Mouse (Mus musculus) leukemia stem cell, adult 10-12 weeks (primary cell): ENCODE measurements around the gene Spata25. TPM values are rescaled to one million over a fixed set of nuclear protein-coding genes. Genes with fewer than 3 reads are reported as not detected.

ENCODE experiments used
- polyA plus RNA-seq: library from polyadenylated mRNA; stranded (reverse); fragments of >175 nt; gene quantifications from 2 replicates; pipeline ENCODE4 v1.2.3, GENCODE M21; 2012; ENCODE audit warnings: low replicate concordance

Spata25 gene
- not detected in 2 replicates for polyA plus RNA-seq

DNA sequence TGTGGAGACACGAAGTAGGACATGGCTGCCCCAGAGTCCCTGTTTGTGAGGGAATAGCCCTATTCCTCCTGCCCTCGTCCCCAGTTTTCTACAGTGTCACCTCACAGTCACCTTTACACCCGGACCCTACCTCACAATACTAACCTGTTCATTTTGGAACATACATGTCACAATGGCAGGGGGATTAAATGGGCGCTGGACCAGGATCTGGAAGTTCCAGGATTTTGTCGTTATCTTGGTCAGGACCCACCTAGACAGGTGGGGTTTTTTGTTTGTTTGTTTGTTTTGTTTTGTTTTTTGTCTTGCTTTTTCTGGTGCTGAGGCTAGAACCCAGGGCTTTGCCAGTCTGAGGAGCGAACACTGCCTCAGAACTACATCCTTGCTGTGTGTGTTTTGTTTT lies at the start of gene Spata25:
Gene Spata25 (minus strand): TSS at position 101 of the 400 bp plus-strand sequence.

DNA sequence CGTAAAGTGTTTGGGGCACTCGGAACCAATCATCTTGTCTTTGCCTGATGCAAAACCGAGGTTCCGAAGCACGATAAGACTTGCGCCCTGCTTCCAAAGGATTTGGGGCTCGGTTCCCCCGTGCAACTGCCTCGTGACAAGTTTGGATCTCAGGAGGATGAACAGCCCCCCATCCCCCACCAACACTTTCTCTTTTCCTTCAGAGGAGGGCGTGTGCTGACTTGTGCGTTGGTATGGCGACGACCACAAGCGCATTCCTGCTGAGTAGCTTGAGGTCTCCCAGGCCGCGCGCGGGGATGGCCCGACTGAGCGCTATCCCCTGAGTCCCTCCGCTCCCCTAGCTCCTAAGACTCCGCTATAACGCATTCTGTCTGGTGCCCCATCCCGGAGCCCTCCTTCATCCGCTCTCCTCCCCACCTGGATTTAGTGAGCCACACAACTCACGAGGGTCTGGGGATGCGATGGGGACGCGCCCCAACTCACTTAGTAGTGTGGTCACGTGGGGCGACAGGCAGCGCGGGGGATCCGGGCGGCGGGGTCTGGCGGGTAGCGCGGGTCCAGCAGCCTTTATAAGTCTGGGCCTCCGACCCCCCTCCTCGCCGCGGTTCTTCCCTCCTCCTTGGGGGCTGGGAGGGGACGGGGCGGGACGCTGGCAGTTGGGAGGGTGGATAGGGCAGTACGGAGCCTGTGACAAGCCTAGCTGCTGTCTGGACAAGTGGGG lies 28.9 kb upstream of the Spata25 start, which contains the start of gene Pltp:
Gene Pltp (minus strand): TSS at position 611 of the 721 bp plus-strand sequence.

GRCm38 (mm10) chr2:164833314-164833959 lies 5.1 kb upstream of the Spata25 start, which contains the start of gene Neurl2:
Gene Neurl2 (minus strand): TSS chr2:164833456.

DNA sequence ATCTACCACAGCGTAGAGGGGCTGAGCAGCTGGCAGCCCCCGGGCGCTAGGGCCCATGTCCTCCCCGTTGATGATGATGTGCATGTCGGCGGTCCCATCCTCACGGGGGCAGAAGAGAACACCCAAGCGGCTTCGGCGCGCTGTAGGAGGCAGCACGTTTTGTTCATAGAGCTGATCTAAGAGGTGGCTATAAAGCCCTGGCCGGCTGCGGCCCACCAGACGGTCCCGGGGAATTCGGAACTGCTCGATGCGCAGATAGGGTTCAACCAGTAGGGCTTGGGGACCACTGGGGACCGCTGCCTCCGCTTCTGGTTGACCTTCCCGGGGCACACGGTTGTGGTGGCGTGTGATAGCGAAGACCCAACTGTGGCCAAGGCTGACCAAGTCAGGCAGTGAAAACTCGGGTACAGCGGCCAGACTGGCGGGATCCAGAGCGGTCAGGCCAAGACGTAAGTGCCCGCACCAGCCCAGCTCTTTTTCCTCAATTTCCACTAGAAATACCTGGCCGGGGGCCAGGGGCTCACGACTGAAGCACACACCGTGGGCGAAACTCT lies 4.5 kb upstream of the Spata25 start, which contains the start of gene Ctsa:
Gene Ctsa (plus strand): TSS at position 126 of the 554 bp plus-strand sequence.

DNA sequence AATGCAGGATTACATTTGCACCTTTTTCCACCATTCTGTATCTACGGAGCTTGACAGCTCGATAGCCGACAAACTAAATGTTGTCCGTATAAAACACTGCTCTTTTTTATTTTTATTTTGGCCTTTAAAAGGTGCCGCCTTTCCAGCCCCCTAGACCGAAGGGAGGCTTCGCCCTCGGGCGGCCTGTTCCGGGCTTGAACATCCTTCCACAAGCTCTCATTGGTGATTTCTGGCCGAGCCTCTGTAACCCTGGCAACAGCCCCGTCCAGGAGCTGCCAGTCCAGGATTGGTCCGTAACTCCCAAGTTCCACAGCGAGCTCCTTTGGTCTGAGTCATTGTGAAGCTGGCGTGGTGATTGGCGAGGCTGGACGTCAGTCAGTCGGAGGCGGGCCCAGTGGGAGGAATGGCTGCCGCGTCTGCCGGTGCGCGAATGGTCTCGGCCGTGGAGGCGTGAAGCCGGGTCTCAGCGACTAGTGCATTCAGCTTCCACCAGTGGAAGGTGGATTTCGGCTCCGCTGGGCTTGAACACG lies 5.6 kb downstream of the Spata25 start, which contains the start of gene Zswim1:
Gene Zswim1 (plus strand): TSS at position 51 of the 530 bp plus-strand sequence.

GRCm38 (mm10) chr2:164804533-164805331 lies 23.6 kb downstream of the Spata25 start, which contains the start of the genes Acot8 and Zswim3:
Gene Acot8 (minus strand): TSS chr2:164804882.
Gene Zswim3 (plus strand): TSS chr2:164805098.

DNA sequence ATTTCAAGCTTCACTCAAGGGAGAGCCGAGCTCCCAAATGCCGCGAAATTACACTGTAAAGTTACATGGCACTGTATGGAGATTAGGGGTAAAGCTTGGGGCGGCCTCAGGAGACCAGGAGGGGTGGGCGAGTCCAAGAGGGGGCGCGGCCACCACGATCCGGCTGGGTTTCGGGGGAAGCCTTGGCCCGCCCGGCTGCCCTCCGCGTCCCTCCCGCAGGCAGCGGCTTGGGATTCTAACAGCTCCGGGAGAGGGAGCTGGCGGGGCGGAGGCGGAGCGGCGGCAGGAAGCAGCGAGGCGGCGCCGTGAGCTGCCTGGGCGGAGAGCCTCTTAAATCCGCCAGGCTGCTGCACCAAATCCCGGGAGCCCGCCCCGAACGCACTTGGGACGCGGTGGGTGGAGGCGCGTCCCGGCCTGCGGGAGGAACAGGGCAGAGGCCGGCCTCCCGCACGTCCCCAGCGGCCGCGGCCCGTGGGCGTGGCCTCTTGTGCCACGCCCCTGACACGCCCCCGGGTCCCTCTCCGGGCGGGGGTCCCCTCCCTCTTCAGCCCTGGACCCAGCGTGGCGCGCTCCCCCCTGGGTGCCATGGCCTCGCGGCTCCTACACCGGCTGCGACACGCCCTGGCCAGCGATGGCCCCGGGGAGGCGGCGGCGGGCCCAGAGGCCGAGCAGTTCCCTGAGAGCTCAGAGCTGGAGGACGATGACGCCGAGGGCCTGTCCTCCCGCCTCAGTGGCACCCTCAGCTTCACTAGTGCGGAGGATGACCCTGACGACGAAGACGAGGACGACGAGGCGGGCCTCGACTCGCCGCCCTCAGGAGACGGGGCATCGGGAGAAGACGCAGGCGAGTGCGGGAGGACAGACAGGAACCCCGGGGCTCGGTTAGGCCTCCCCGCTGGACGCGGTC lies 42.6 kb downstream of the Spata25 start, which contains the start of gene Snx21:
Gene Snx21 (plus strand): TSS at position 343 of the 907 bp plus-strand sequence.

GRCm38 (mm10) chr2:164779481-164780086 lies 48.8 kb downstream of the Spata25 start, which contains the start of gene Tnnc2:
Gene Tnnc2 (minus strand): TSS chr2:164779967.

Other genes starting within 250 kb of the Spata25 start
- not detected in 2 replicates for gene Wfdc6a, start 243.1 kb downstream of the Spata25 start, polyA plus RNA-seq
- not detected in 2 replicates for gene Eppin, start 234.9 kb downstream of the Spata25 start, polyA plus RNA-seq
- gene Wfdc6b, start 215.0 kb downstream of the Spata25 start, polyA plus RNA-seq, result not detected in 2 replicates
- not detected in 2 replicates for gene Wfdc8, start 214.9 kb downstream of the Spata25 start, polyA plus RNA-seq
- not detected in 2 replicates for gene Wfdc16, start 189.7 kb downstream of the Spata25 start, polyA plus RNA-seq
- gene Wfdc10, start 172.5 kb downstream of the Spata25 start, polyA plus RNA-seq, result not detected in 2 replicates
- gene Wfdc9, start 172.0 kb downstream of the Spata25 start, polyA plus RNA-seq, result not detected in 2 replicates
- gene Wfdc11, start 154.4 kb downstream of the Spata25 start, polyA plus RNA-seq, result not detected in 2 replicates
- gene Wfdc13, start 143.4 kb downstream of the Spata25 start, polyA plus RNA-seq, result not detected in 2 replicates
- not detected in 2 replicates for gene Spint4, start 130.0 kb downstream of the Spata25 start, polyA plus RNA-seq
- gene Spint5, start 113.2 kb downstream of the Spata25 start, polyA plus RNA-seq, result not detected in 2 replicates
- 0.14 TPM in 1 of 2 replicates, not detected in the other for gene Wfdc3, start 82.6 kb downstream of the Spata25 start, polyA plus RNA-seq
- gene Dnttip1, start 82.6 kb downstream of the Spata25 start, polyA plus RNA-seq, result 30.4 and 109 TPM in 2 replicates
- 143 and 160 TPM in 2 replicates for gene Ube2c, start 58.6 kb downstream of the Spata25 start, polyA plus RNA-seq
- gene Tnnc2, start 48.6 kb downstream of the Spata25 start, polyA plus RNA-seq, result not detected in 2 replicates
- gene Snx21, start 42.7 kb downstream of the Spata25 start, polyA plus RNA-seq, result 3.9 and 10.1 TPM in 2 replicates
- gene Acot8, start 23.7 kb downstream of the Spata25 start, polyA plus RNA-seq, result 13.5 and 59.4 TPM in 2 replicates
- 0.55 and 2.0 TPM in 2 replicates for gene Zswim3, start 23.4 kb downstream of the Spata25 start, polyA plus RNA-seq
- gene Zswim1, start 5.9 kb downstream of the Spata25 start, polyA plus RNA-seq, result 15.5 and 30.3 TPM in 2 replicates
- 21.4 and 125 TPM in 2 replicates for gene Ctsa, start 4.3 kb upstream of the Spata25 start, polyA plus RNA-seq
- gene Neurl2, start 4.9 kb upstream of the Spata25 start, polyA plus RNA-seq, result 2.3 and 2.5 TPM in 2 replicates
- 9.3 and 14.4 TPM in 2 replicates for gene Pltp, start 29.2 kb upstream of the Spata25 start, polyA plus RNA-seq
- 64.8 and 66.4 TPM in 2 replicates for gene Pcif1, start 50.8 kb upstream of the Spata25 start, polyA plus RNA-seq
- 63.2 and 88.5 TPM in 2 replicates for gene Zfp335, start 83.2 kb upstream of the Spata25 start, polyA plus RNA-seq
- 5.0 and 9.8 TPM in 2 replicates for gene Mmp9, start 112.2 kb upstream of the Spata25 start, polyA plus RNA-seq
- gene Slc12a5, start 132.3 kb upstream of the Spata25 start, polyA plus RNA-seq, result 0.27 and 0.64 TPM in 2 replicates
- gene Ncoa5, start 206.3 kb upstream of the Spata25 start, polyA plus RNA-seq, result 43.1 and 78.6 TPM in 2 replicates
- gene Cd40, start 227.1 kb upstream of the Spata25 start, polyA plus RNA-seq, result 0.64 and 2.4 TPM in 2 replicates